Mouse (Mus musculus) right cerebral cortex, postnatal 14 days (tissue): ENCODE results near the gene Josd1.
A peak's percentile ranks its signal among the peaks of the same experiment; 100 is the strongest.

Experiments
- DNase-seq: peaks from one replicate; pipeline ENCODE4 v3.0.0; 2022

The Josd1 gene

GRCm38 (mm10) chr15:79687646-79688267, at the start of gene Josd1:
Gene Josd1, minus strand, starts transcription at chr15:79687919.
- peak; percentile 95 for DNase-seq

GRCm38 (mm10) chr15:79734311-79734710, 46.6 kb upstream of the Josd1 start:
- no peak for DNase-seq

- no peak for DNase-seq
Measured at GRCm38 (mm10) chr15:79733640-79734039, 45.9 kb upstream of the Josd1 start.

- DNase-seq, result no peak
Measured at GRCm38 (mm10) chr15:79733192-79733591, 45.5 kb upstream of the Josd1 start.

GRCm38 (mm10) chr15:79731554-79731953, 43.8 kb upstream of the Josd1 start:
- DNase-seq, result no peak

GRCm38 (mm10) chr15:79728731-79729388, 41.1 kb upstream of the Josd1 start:
- DNase-seq, result no peak

GRCm38 (mm10) chr15:79728311-79728710, 40.6 kb upstream of the Josd1 start:
- DNase-seq, result no peak

- DNase-seq, result no peak
Measured at GRCm38 (mm10) chr15:79727840-79728239, 40.1 kb upstream of the Josd1 start.

GRCm38 (mm10) chr15:79725190-79725789, 37.6 kb upstream of the Josd1 start:
- peak; percentile 48 for DNase-seq

- peak; percentile 44 for DNase-seq
Measured at GRCm38 (mm10) chr15:79723439-79723838, 35.7 kb upstream of the Josd1 start.

GRCm38 (mm10) chr15:79720796-79721195, 33.1 kb upstream of the Josd1 start:
- DNase-seq, result no peak

GRCm38 (mm10) chr15:79720267-79720666, 32.5 kb upstream of the Josd1 start:
- no peak for DNase-seq

- no peak for DNase-seq
Measured at GRCm38 (mm10) chr15:79716710-79717109, 29.0 kb upstream of the Josd1 start.

- no peak for DNase-seq
Measured at GRCm38 (mm10) chr15:79715646-79716045, 27.9 kb upstream of the Josd1 start.

- no peak for DNase-seq
Measured at GRCm38 (mm10) chr15:79708229-79708822, 20.6 kb upstream of the Josd1 start.

- no peak for DNase-seq
Measured at GRCm38 (mm10) chr15:79706603-79707214, 19.0 kb upstream of the Josd1 start.

GRCm38 (mm10) chr15:79697558-79698187, 10.0 kb upstream of the Josd1 start:
- no peak for DNase-seq

- DNase-seq, result no peak
Measured at GRCm38 (mm10) chr15:79697011-79697410, 9.3 kb upstream of the Josd1 start.

- DNase-seq, result no peak
Measured at GRCm38 (mm10) chr15:79696508-79696907, 8.8 kb upstream of the Josd1 start.

GRCm38 (mm10) chr15:79695516-79695915, 7.8 kb upstream of the Josd1 start:
- no peak for DNase-seq

GRCm38 (mm10) chr15:79694512-79694911, 6.8 kb upstream of the Josd1 start:
- DNase-seq, result no peak

- DNase-seq, result no peak
Measured at GRCm38 (mm10) chr15:79693740-79694139, 6.0 kb upstream of the Josd1 start.

- no peak for DNase-seq
Measured at GRCm38 (mm10) chr15:79692334-79692733, 4.6 kb upstream of the Josd1 start.
